10 mouse cellular contexts compared by ENCODE assay signal in genomic region chr10:118545966-118546365, GRCm38 (mm10).
DNase-seq lines count a peak whose midpoint lies in the region; ATAC-seq and TF ChIP-seq lines count a peak whose summit lies in the region.
"Had no signal": no experiment of that assay in that cellular context is flagged by ENCODE, and none has a peak within 500 bp of the region (broad histone marks: within the 10 kb centered on the region; RNA-seq: fewer than 3 reads in every experiment).

No protein-coding gene starts in this region.

- no peaks in the 10 kb centered on the region for H3K4me1 ChIP-seq in forebrain, embryonic 14.5 days (ENCODE audit: control insufficient read depth, insufficient read depth, low read length)
- no peaks in the 10 kb centered on the region for H3K4me1 ChIP-seq in forebrain, embryonic 13.5 days
- no peaks in the 10 kb centered on the region for H3K4me1 ChIP-seq in lung, postnatal 0 days (ENCODE audit: insufficient read depth, low read depth, low read length)
- no peaks in the 10 kb centered on the region for H3K4me1 ChIP-seq in lung, adult 2 months (ENCODE audit: control insufficient read depth, insufficient read depth, low read length)
- H3K4me1 ChIP-seq: embryonic facial prominence, embryonic 13.5 days; heart, embryonic 15.5 days had no signal

- H3K36me3 ChIP-seq in forebrain, embryonic 14.5 days (ENCODE audit: control insufficient read depth, insufficient read depth, low read length): no peaks in the 10 kb centered on the region
- H3K36me3 ChIP-seq in forebrain, embryonic 13.5 days (ENCODE audit: poor library complexity, severe bottlenecking): no peaks in the 10 kb centered on the region
- no peaks in the 10 kb centered on the region for H3K36me3 ChIP-seq in lung, postnatal 0 days (ENCODE audit: insufficient read depth, low read length)
- H3K36me3 ChIP-seq: embryonic facial prominence, embryonic 13.5 days; heart, embryonic 15.5 days had no signal

- H3K9ac ChIP-seq in forebrain, embryonic 14.5 days (ENCODE audit: low read length): no peak overlapping the region
- no peak overlapping the region for H3K9ac ChIP-seq in forebrain, embryonic 13.5 days
- H3K9ac ChIP-seq in lung, postnatal 0 days (replicated peaks; ENCODE audit: low read depth): no peak overlapping the region
- H3K9ac ChIP-seq: embryonic facial prominence, embryonic 13.5 days; heart, embryonic 15.5 days had no signal

- peak; percentile 54 for TF ChIP-seq CTCF in lung, postnatal 0 days (IDR thresholded peaks at IDR 0.05)
- TF ChIP-seq CTCF in lung, adult 2 months (IDR thresholded peaks at IDR 0.05; ENCODE audit: insufficient read depth, low read length): no peak

- H3K4me3 ChIP-seq in forebrain, embryonic 14.5 days (ENCODE audit: low read depth, low read length): no peak overlapping the region
- no peak overlapping the region for H3K4me3 ChIP-seq in forebrain, embryonic 13.5 days
- no peak overlapping the region for H3K4me3 ChIP-seq in lung, postnatal 0 days (ENCODE audit: low read depth, low read length)
- no peak overlapping the region for H3K4me3 ChIP-seq in lung, adult 2 months (replicated peaks; ENCODE audit: extremely low read depth, low read depth, low read length)
- H3K4me3 ChIP-seq: embryonic facial prominence, embryonic 13.5 days; heart, embryonic 15.5 days had no signal

- DNase-seq in forebrain, embryonic 14.5 days (ENCODE audit: low spot score): peak; percentile 70
- peak; percentile 17 for DNase-seq in lung, postnatal 0 days (ENCODE audit: low spot score)
- no peak for DNase-seq in lung, adult 2 months
- peak; percentile 12 for DNase-seq in ZHBTc4 (ENCODE audit: low read depth, low spot score)
- peak; percentile 34 to 41 for DNase-seq in natural killer cell, adult 2 months (ENCODE audit: low spot score in 2 of 2)
- DNase-seq in urinary bladder, adult 2 months (ENCODE audit: low spot score): no peak
- no peak for DNase-seq in right cerebral cortex, postnatal 14 days

- no peak for TF ChIP-seq EP300 in lung, postnatal 0 days (IDR thresholded peaks at IDR 0.05)

- H3K27me3 ChIP-seq in forebrain, embryonic 14.5 days (replicated peaks; ENCODE audit: control insufficient read depth, insufficient read depth, low read length): no peaks in the 10 kb centered on the region
- no peaks in the 10 kb centered on the region for H3K27me3 ChIP-seq in forebrain, embryonic 13.5 days
- H3K27me3 ChIP-seq in lung, postnatal 0 days (replicated peaks; ENCODE audit: insufficient read depth, low read length): no peaks in the 10 kb centered on the region
- H3K27me3 ChIP-seq: embryonic facial prominence, embryonic 13.5 days; heart, embryonic 15.5 days had no signal

- no peak overlapping the region for H3K27ac ChIP-seq in forebrain, embryonic 14.5 days (ENCODE audit: low read depth, low read length)
- H3K27ac ChIP-seq in forebrain, embryonic 13.5 days: no peak overlapping the region
- H3K27ac ChIP-seq in lung, postnatal 0 days (ENCODE audit: low read length): no peak overlapping the region
- H3K27ac ChIP-seq: embryonic facial prominence, embryonic 13.5 days; heart, embryonic 15.5 days had no signal

- no peaks in the 10 kb centered on the region for H3K9me3 ChIP-seq in forebrain, embryonic 14.5 days (replicated peaks; ENCODE audit: control insufficient read depth, low read length)
- no peaks in the 10 kb centered on the region for H3K9me3 ChIP-seq in forebrain, embryonic 13.5 days (replicated peaks)
- no peaks in the 10 kb centered on the region for H3K9me3 ChIP-seq in lung, postnatal 0 days (ENCODE audit: low read length)
- H3K9me3 ChIP-seq: embryonic facial prominence, embryonic 13.5 days; heart, embryonic 15.5 days had no signal

- no peak for TF ChIP-seq POLR2A in lung, adult 2 months (IDR thresholded peaks at IDR 0.05; ENCODE audit: borderline replicate concordance, extremely low read depth, low read depth, low read length)

- WGBS in forebrain, embryonic 14.5 days: 21% methylated on average over 1 of the region's 1 CpGs
- 7% methylated on average over 1 of the region's 1 CpGs for WGBS in forebrain, embryonic 13.5 days
- WGBS in lung, postnatal 0 days: 4% methylated on average over 1 of the region's 1 CpGs
- WGBS in lung, adult 2 months: 5% methylated on average over 1 of the region's 1 CpGs

- ATAC-seq in forebrain, embryonic 14.5 days: no peak
- no peak for ATAC-seq in forebrain, embryonic 13.5 days
- ATAC-seq in lung, postnatal 0 days: no peak

- no peak overlapping the region for H3K4me2 ChIP-seq in forebrain, embryonic 14.5 days (ENCODE audit: low read length)
- no peak overlapping the region for H3K4me2 ChIP-seq in forebrain, embryonic 13.5 days
- no peak overlapping the region for H3K4me2 ChIP-seq in lung, postnatal 0 days (replicated peaks; ENCODE audit: low read depth, low read length)
- H3K4me2 ChIP-seq: embryonic facial prominence, embryonic 13.5 days; heart, embryonic 15.5 days had no signal

Comparison
In these comparisons a context has a peak if more than half of its experiments do, and no peak if none do; other contexts are left out.
1. DNase-seq: peak in forebrain, embryonic 14.5 days (single experiment), lung, postnatal 0 days (single experiment), ZHBTc4 (single experiment) and natural killer cell, adult 2 months (2 of 2); none in lung, adult 2 months (single experiment), urinary bladder, adult 2 months (single experiment) and right cerebral cortex, postnatal 14 days (single experiment).